Mouse (Mus musculus) megakaryocyte, adult 5-6 weeks (primary cell): ENCODE data around the gene Krt88. TPM values are rescaled to one million over a fixed set of nuclear protein-coding genes. Genes with fewer than 3 reads are reported as not detected.
A peak's percentile ranks its signal among the peaks of the same experiment; 100 is the strongest.

Experiments used
- ATAC-seq: 2 replicates; pipeline ENCODE4 v1.8.0; 2016; ENCODE audit warnings: mild to moderate bottlenecking, inconsistent platforms; ENCODE audit not compliant: poor library complexity, severe bottlenecking
- total RNA-seq, 2 experiments: library from RNA; stranded (forward) in 1 of 2; stranded (reverse) in 1 of 2; fragments of 153-499, 151-499 nt in 1 of 2; fragments of 221-1000, 200-1000 nt in 1 of 2; gene quantifications; 2 replicates each; pipeline versions ENCODE4 v1.2.3 to v1.2.4; 2015 to 2017

Krt88 gene
- total RNA-seq (2015), result not detected in 2 replicates
- not detected in 2 replicates for total RNA-seq (2017)

DNA sequence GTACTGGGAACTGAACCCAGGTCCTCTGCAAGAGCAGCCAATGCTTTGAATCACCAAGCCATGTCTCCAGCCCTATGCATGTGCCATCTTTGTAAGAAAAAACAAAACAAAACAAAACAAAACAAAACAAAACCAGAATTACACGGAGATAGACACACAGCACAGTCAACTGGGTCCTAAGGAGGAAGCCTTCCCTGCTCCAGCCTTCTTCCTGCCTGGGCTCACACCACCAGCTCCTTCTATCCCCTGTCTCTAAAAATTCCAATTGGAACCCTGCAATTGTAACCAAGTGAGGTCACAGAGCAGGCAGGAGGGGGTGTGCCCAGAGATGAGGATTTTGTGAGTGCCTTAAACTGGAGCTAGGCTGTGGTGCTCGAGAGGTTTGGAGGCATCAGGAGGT lies at the start of gene Krt88:
TSS of gene Krt88 (plus strand) at position 301 of the 400 bp plus-strand sequence.
- ATAC-seq, result no peak

DNA sequence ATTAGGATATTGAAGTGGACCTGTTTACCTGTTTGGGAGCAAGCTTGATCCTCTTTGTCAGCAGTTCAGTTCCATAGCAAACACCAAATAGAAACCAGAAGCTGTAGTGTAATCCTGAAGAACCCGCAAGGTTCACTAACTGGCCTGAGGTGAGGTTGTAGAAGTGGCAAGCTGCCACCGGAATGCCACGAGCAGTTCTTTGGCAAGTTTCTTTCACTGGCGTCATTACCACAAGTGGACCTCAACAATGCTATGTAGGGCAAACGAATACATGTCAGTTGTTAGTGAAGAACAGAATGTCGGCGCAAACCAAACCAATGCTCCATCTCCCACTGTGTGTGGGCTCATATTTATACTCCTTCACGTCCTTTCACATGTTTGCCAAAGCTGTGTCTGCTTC lies 49.3 kb upstream of the Krt88 start:
- ATAC-seq, result no peak

DNA sequence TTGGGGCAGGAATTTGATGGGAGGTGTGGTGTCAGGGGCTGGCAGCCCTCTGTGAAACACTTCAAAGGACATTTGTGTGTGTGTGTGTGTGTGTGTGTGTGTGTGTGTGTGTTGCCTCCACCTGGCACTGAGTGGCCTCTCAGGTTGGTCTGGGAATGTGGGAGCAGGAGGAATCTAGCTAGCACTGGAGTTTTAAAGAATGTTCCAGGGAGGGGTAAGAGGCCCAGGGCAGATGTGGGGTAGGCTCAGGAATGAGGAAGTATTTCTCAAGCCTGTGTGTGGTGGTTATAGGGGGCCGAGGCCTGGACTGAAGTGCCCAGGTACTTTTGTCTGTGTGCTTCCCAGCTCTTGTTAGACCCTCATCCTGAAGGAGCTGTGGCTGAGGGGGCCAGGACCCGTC lies 36.8 kb upstream of the Krt88 start, which contains the start of gene Krt7:
TSS of gene Krt7 (plus strand) at position 269 of the 400 bp plus-strand sequence.
- ATAC-seq, result peak; percentile 72

DNA sequence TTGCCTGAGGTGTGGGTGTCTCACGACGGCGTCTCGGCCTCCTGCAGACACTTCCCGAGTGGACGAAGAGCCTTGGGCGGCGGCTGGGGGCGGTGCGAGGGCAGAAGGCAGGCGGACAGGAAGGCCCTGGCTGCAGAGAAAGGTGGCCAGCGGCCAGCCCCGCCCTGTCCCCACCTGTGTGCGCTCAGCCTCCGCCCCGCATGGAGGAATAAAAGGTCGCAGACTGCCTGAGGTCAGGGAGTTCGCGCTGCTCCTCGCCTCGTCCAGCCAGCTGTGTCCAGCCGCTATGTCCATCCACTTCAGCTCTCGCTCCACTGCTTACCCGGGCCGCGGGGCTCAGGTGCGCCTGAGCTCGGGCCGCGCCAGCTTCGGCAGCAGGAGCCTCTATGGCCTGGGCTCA lies 35.4 kb upstream of the Krt88 start:
- ATAC-seq, result no peak

DNA sequence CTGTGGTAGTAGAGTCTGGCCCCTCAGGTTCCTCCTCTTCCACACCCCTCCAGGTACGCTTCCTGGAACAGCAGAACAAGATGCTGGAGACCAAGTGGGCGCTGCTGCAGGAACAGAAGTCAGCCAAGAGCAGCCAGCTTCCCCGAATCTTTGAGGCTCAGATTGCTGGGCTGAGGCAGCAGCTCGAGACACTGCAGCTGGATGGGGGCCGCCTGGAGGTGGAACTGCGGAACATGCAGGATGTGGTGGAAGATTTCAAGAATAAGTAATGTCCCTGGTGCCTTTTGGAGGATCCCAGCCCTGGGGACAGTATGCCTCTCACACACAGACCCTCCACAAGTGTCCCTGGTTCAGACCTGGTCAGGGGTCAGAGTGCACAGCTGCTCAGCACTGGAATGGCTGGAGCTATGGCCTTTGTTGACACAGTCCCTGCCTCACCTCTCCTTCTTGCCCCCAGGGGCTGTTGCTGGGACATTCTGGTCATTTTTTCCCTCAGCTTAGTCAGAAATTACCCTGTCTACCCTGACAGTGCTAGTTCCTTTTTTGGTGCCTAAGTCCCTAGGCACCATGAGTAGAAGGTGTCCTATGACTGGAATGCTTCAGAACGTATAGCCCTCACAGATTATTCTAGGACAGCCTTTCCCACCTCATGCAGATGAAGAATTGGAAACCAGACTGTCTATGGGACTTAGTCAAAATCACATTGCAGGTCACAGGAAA lies 33.5 kb upstream of the Krt88 start:
- ATAC-seq, result no peak

DNA sequence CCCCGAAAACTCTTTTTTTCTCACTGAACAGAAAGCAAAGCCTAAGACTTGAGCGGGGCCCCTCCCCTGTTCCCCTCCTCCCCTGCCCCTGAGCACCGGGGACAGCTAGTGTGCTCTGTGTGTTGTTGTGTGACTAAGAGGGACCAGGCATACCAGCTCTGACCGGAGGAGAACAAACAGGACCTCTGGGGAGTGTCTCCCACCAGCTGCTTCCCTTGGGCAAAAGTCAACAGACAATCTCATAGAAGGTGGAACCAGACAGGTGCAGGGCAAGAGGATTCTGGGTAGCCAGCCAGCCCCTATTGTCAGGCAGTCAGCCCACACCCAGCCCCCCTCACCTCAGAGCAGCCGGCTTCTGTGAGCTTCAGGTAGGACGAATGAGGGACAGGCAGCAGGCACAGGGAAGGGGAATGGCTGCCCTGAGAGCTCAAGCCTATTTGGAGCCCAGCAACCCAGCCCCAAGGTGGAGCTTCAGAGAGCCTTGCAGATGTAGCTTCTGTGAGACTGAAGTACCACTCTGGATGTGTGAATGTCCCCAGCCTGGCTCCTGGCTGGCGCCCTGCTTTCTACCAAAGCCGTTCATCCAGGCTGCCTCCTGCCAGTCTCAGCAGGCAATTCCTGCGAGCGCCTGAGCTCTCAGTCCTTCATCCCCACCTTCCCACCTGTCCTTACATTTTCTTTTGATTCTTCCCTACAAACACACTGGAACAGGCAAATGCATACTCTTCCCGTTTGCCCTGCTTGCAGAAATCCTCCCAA lies 32.6 kb upstream of the Krt88 start:
- no peak for ATAC-seq

DNA sequence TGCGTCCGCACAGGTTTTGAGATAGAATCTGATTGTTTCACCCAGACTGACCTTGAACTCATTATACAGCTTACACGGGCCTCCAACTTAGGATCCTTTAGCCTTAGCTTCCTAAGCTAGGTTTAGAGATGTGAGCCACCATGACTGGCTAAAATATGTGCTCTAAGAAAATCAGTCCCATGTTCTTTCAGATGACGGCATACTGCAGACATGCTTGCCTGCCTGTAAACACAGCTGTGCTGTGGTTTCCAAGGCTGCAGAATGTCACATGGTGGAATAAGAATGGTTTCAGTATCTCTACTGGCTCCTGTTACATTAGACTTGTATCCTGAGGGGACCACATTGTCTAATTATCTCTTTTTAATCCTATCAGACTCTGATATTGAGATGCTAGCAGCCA lies 28.6 kb upstream of the Krt88 start:
- no peak for ATAC-seq

DNA sequence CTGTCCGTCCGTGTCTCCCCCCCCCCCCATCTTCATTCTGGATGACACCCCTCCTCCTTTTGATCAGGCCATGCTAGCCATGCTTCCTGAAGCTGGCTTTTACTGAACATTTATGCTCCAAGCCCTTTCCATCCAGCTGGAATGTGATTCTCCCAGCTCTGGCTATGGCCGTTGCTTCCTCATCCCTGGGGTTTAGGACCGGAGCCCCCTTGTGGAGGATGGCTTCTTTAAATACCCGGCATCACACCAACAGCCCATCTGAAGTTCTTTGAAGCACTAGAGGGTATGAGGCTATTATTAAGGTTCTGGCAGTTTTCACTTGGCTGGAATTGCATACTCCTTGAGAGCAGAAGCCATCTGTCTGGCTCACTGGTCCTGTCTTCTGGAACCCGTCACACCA lies 26.6 kb upstream of the Krt88 start:
- ATAC-seq, result no peak

DNA sequence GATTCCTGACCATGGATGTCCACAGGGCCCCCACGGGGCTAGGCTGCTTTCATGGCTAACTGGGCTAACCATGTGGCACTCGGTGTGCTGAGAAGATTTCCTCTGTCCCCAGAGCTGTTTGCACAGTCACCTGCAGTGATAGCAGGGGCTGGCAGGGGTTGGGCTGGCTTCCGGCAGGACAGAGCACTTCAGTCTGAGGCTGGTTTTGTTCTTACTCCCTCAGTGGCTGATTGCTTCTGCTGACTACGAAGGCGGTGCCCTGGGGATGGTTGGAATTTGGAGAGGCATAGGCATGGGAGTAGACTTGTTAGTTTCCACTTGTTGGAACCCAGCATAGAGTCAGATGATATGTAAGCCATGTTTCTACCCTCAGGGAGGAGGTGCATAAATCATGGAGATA lies 22.6 kb upstream of the Krt88 start:
- no peak for ATAC-seq

DNA sequence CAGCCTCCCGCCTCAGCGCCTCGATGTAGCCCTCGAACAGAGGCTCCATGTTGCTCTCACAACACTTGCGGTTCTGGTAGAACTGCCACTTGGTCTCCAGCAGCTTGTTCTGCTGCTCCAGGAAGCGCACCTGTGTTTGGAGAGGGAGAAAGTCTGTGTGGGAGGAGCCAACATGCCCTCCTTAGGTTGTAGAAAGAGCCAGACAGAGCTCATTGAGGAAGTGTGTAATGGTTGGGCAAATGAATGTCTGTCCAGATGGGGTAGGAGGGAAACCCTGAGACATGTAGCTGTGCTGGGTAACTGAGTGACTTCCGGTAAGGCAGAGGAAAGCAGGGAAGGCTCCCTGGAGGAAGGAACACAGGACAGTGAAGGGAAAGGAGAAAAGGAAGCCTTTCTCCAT lies 10.9 kb upstream of the Krt88 start:
- ATAC-seq, result no peak

DNA sequence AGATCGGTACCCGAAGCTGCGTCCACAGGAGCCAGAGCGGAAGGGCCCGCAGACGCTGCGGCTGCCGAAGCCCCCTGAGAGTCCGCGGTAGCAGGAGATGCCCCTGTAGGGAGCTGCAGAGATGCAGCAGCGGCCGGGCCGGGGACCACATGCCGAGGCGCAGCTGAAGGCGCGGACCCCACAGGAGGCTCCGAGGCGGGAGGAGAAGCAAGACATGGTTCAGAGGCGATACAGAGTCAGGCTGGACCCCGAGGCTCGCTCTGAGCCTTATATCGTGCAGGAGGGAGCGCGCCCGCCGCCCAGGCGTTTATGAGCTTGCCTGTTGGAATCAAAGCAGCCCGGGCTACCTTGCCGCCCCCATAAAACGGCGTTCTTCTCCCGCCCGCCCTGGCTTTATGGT lies 9.0 kb upstream of the Krt88 start, which contains the start of gene Krt87:
TSS of gene Krt87 (minus strand) at position 250 of the 400 bp plus-strand sequence.
- ATAC-seq, result no peak

DNA sequence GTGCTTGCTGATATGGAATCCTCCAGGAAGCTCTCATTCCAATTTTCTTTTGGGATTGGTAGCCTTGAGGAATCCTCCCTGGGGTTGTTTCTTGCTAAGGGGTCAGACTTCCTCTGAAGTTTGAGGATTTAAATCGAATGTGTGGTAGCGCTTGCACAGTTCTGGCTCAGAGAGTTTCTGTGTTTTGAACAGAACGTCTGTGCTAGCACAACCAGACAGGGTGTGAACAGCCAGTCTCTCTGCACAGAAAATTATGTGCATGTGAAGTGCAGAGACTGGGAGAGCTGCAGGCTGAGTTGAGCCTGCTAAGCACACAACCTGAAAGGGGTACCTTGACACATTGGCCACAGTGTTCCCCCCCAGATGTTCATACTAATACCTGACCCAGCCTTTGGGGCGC lies 6.7 kb upstream of the Krt88 start:
- no peak for ATAC-seq

DNA sequence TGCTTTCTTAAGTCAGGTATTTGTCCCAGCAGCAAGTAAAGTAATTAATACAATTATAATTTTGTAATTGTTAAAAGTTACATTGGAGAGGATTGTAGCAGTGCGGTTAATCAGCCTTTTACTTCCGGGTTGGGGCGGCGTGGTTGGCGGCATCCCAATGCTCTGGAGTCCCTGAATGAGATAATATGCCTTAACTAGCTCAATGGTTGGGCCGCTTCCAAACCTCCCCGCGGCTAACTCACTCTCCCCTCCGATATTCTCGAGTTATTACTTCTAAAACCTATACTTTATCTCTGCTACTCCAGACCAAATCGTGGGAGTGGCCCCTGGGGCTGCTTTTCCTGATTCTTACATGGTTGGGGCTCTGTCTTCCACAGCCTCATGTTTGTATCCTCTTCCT lies 972 bp upstream of the Krt88 start:
- ATAC-seq, result no peak

DNA sequence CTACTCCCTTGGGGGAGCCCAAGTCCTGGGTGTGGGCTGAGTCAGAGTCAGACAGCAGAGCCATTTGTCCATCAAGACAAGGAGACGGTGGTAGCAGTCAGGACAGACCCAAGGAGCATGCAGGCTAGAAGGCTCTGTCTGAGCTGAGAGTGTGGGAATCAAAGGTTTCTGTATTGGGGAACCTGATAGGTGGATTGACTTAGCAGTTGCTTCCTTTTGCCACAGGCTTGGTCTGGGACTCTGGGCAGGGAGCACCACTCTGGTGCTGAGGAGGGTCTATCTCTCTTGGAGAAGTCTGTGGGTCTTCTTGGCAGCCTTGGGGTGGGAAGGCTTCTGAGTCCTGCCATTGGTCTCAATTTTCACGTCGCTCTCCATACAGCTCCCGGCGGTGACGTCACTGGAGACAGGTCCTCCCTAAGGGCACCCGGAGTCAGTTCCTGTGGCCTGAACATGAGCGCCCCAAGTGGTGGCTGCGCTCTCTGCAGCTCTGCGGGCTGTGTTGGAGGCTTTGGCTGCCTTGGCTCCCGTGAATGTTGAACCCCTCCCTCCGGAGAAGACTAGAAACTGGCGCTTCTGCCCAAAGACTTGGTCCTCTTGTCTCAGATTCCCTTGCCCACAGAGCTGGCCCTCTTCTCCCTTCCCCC lies 5.7 kb downstream of the Krt88 start:
- ATAC-seq, result peak; percentile 94

DNA sequence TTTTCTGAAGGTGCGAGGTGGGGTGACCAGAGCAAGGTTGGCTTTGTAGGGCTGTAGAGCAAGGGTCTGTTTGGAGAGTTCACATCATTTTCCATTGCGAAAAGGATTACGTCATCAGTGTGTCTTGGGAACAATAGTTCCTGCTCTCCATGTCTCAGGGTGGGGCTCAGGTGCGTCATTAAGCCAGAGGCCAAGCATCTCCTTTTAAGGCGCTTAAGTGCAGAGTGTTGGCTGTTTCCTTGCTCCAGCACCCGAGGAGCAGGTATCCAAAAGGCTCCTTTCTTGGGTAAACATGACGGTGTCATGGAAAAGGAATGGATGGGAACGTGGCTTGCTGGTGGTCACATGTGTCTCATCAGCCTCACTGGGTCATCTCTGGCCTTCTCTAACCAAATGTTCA lies 7.2 kb downstream of the Krt88 start:
- no peak for ATAC-seq

DNA sequence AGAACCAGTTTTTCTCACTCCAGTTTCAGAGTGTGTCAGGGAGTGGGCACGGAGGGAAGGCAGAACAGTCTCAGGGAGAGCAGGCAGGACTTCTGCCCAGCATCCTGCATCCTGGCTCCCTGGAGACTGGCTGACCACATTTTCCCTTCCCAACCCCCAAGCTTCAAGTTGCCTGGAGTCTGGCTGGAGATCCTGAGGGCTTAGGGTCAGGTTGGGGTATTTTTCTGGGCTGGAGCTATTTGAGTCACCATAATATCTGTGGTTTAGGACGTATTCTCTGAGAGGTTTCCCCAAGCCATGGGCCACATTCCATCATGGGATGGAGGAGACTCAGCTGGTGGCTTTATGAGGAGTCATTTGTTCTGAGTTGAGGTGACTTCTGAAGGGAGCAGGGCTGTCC lies 7.7 kb downstream of the Krt88 start:
- ATAC-seq, result no peak

DNA sequence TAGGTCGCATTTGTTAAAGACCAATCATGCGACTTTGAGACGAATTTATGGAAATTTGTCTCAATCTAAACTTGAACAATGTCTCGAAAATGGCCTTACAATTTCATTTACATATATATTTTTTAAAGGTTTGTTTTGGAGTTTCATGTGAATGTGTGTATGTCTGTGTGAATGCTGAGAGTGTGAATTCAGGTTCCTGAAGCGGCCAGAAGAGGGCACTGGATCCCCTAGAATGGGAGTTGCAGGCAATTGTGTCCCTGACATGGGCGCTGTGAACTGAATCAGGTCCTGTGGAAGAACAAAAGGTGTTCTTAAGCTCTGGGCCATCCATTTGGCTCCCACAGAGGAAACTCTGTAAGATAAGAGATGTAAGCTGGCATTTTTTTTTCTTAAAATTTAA lies 8.3 kb downstream of the Krt88 start:
- ATAC-seq, result no peak

DNA sequence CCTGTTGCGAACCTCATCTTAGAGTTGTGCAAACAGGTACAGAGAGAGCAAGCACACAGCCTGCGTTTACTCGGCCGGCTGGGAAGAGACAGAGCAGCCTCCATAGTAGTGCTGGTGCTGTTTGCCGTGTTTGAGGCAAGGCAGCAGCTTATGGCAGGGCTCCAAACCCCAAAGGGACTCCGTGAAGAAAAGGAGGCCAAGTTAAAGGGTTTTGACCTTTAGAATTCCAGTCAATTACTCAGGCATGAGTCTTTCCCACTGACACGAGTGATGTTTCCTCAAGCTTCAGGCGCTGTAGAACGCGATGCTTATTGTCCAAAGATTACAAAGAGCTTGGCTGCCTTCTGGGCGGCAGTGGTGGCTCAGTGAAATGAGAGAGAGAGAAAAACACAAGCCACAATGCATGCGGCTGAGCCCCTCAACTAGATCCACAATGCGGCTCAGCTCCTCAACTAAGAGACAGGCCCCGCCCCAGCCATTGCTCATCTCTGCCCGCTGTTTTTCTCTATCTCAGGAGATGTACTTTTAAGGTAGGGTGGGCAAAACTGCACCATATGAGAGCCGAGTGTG lies 10.9 kb downstream of the Krt88 start:
- no peak for ATAC-seq

DNA sequence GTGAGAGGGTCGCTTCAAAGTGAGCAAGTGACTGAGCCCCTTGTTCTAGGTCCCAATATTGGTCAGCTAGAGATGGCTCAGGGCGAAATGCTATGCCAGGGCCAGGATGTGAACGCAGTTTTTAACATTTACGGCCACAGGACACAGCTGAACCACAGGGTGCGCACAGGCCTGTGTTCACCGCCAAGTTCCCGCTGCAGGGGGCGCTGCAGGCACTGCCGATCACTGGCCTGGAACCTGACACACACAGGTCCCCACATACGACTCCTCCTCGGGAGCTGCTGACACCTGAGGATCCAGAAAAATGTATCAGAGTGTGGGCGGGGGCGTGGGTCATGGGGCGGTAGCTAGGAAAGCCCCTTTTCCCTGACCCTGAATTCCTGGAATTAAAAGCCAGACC lies 11.7 kb downstream of the Krt88 start:
- peak; percentile 59 for ATAC-seq

DNA sequence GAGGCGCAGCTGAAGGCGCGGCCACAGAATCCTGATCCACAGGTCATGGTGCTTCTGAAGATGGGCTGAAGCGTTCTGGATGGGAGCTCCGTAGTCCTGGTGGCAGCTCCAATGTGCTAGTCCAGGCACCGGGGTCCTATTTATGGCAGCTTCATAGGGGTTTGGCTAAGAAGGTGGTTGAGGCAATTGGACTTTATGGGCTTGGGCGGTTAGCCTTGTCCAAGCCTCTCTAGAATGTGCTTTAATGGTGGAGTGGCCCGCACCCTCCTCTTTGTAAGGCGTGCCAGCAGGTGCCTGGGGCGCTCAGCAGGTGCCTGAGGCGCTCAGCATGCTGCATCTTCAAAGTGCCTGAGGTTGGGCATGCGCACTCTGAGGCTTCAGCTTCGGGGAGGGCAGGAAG lies 16.1 kb downstream of the Krt88 start, which contains the start of gene Krt81:
TSS of gene Krt81 (minus strand) at position 101 of the 400 bp plus-strand sequence.
- ATAC-seq, result no peak

DNA sequence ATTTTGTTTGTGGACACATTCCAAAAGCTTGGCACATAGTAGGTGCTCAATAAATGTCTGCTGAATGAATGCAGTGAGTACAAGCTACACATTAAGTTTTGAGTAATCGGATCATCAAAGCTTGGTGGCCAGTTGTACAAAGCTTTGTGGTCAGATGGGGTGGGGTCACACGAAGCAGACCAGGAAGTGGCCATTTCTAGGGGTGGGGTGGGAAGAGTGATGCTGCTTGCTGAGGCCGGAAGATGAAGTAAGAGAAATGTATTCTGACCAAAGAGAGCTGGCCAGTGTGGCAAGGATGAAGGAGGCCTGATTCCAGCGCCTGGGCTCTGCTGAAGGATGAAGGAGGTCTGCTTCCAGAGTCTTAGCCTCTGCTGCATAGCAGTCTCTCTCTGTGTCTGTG lies 21.5 kb downstream of the Krt88 start:
- peak; percentile 96 for ATAC-seq
